Mouse (Mus musculus) leukemia stem cell, adult 10-12 weeks (primary cell): ENCODE results near the gene Ssty1. TPM values are rescaled to one million over a fixed set of nuclear protein-coding genes. Genes with fewer than 3 reads are reported as not detected.

Experiments used
- polyA plus RNA-seq: library from polyadenylated mRNA; stranded (reverse); fragments of >175 nt; gene quantifications from 2 replicates; pipeline ENCODE4 v1.2.3, GENCODE M21; 2012; ENCODE audit warnings: low replicate concordance

The Ssty1 gene
- not detected in 2 replicates for polyA plus RNA-seq

DNA sequence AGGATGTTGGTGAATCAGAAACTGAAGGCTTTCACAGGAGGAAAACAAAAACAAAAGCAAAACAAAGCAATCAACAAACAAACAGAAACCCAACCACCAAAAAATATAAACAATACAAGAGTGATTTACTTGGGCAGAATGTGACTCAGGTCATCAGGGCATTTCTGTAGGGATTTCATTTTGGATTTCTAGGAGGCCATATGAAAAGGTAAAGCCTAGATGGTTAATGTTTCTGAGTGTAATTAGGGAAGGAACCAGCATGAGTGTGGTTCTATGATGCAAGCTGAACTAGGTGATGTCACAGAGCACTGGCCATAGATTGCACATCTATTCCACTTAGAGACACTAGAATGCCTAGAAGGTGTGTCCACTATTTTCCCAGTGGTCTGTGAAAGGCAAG lies at the start of gene Ssty1:
Gene Ssty1 (plus strand): TSS at position 301 of the 400 bp plus-strand sequence.

DNA sequence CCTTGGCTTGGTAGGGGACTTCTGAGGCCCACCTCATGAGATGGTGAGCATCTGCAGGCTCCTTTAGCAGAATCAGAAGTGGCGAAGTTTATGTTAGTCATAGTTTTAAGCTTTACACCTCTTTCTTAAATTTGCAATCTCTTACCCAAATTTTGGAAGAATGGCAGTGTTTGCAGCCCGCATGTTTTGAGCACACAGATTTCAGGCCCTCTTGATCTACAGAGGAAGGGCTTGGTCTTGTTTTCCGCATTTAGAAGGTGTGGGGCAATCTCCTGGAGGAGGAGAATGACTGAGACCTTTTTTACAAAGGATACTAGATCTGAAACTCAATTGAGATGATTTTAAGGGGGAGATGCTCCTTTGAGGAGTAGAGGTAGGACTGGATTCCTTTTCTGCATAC lies 27.2 kb upstream of the Ssty1 start, which contains the start of gene Gm21764:
Gene Gm21764 (minus strand): TSS at position 101 of the 400 bp plus-strand sequence.

Other genes starting within 250 kb of the Ssty1 start
- gene Gm21904, start 242.8 kb upstream of the Ssty1 start, polyA plus RNA-seq, result not detected in 2 replicates
- not detected in 2 replicates for gene Gm20772, start 214.4 kb upstream of the Ssty1 start, polyA plus RNA-seq
- gene Gm20831, start 214.4 kb upstream of the Ssty1 start, polyA plus RNA-seq, result not detected in 2 replicates
- gene Srsy, start 151.8 kb upstream of the Ssty1 start, polyA plus RNA-seq, result not detected in 2 replicates
- gene Gm21764, start 27.3 kb upstream of the Ssty1 start, polyA plus RNA-seq, result not detected in 2 replicates